Mouse (Mus musculus) NIH3T3 (cell line): ENCODE data around the gene Gprc5d.
A peak's percentile ranks its signal among the peaks of the same experiment; 100 is the strongest.

ENCODE experiments used
- DNase-seq: peaks from one replicate; pipeline ENCODE4 v3.0.0-alpha.2; 2012; ENCODE audit warnings: low read depth

Gprc5d gene

GRCm38 (mm10) chr6:135118183-135118582, at the start of gene Gprc5d:
Gene Gprc5d, minus strand, starts transcription at chr6:135118283.
- no peak for DNase-seq

- no peak for DNase-seq
Measured at GRCm38 (mm10) chr6:135166712-135167111, 48.6 kb upstream of the Gprc5d start.

GRCm38 (mm10) chr6:135166262-135166661, 48.2 kb upstream of the Gprc5d start:
- no peak for DNase-seq

GRCm38 (mm10) chr6:135165706-135166105, 47.6 kb upstream of the Gprc5d start:
- no peak for DNase-seq

GRCm38 (mm10) chr6:135165191-135165590, 47.1 kb upstream of the Gprc5d start:
- DNase-seq: no peak

- no peak for DNase-seq
Measured at GRCm38 (mm10) chr6:135162861-135163260, 44.8 kb upstream of the Gprc5d start.

GRCm38 (mm10) chr6:135162311-135162710, 44.2 kb upstream of the Gprc5d start:
- no peak for DNase-seq

GRCm38 (mm10) chr6:135161356-135161755, 43.3 kb upstream of the Gprc5d start:
- no peak for DNase-seq

- no peak for DNase-seq
Measured at GRCm38 (mm10) chr6:135158509-135158908, 40.4 kb upstream of the Gprc5d start.

GRCm38 (mm10) chr6:135157496-135157895, 39.4 kb upstream of the Gprc5d start:
- DNase-seq: no peak

GRCm38 (mm10) chr6:135156597-135156996, 38.5 kb upstream of the Gprc5d start:
- DNase-seq: no peak

- DNase-seq: peak; percentile 50
Measured at GRCm38 (mm10) chr6:135153719-135154118, 35.6 kb upstream of the Gprc5d start.

GRCm38 (mm10) chr6:135150311-135150710, 32.2 kb upstream of the Gprc5d start:
- peak; percentile 68 for DNase-seq

- no peak for DNase-seq
Measured at GRCm38 (mm10) chr6:135149722-135150121, 31.6 kb upstream of the Gprc5d start.

- DNase-seq: no peak
Measured at GRCm38 (mm10) chr6:135149175-135149574, 31.1 kb upstream of the Gprc5d start.

GRCm38 (mm10) chr6:135148506-135148905, 30.4 kb upstream of the Gprc5d start:
- no peak for DNase-seq

- no peak for DNase-seq
Measured at GRCm38 (mm10) chr6:135145976-135146375, 27.9 kb upstream of the Gprc5d start.

GRCm38 (mm10) chr6:135144516-135144915, 26.4 kb upstream of the Gprc5d start:
- DNase-seq: peak; percentile 87

- DNase-seq: no peak
Measured at GRCm38 (mm10) chr6:135143151-135143550, 25.1 kb upstream of the Gprc5d start.

GRCm38 (mm10) chr6:135141451-135142147, 23.5 kb upstream of the Gprc5d start:
- peak; percentile 71 for DNase-seq

GRCm38 (mm10) chr6:135138746-135139145, 20.7 kb upstream of the Gprc5d start:
- peak; percentile 75 for DNase-seq

- DNase-seq: no peak
Measured at GRCm38 (mm10) chr6:135138207-135138606, 20.1 kb upstream of the Gprc5d start.

GRCm38 (mm10) chr6:135137736-135138135, 19.7 kb upstream of the Gprc5d start:
- peak; percentile 59 for DNase-seq
